Mouse (Mus musculus): ENCODE measurements around the gene Clk2.

DNA sequence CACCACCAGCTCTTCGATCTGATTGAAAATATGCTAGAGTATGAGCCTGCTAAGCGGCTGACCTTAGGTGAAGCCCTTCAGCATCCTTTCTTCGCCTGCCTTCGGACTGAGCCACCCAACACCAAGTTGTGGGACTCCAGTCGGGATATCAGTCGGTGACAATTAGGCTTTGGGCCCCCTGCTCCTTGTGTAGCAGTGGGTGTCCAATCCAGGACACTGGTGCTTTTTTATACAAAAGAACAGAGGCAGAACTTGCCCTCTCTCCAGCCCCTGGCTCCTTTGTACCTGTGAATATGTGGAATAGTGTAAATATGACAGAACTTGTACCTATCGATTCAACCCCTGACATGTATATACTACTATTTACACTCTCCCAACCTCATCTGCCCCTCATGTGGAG is 11.8 kb downstream of the Clk2 start:
- TF ChIP-seq POLR2A (IDR thresholded peaks at IDR 0.05; ENCODE audit: low read depth, low read length) (no peak), CTCF (IDR thresholded peaks at IDR 0.05; ENCODE audit: extremely low read depth, insufficient read length, insufficient replicate concordance, low read depth, low read length) (no peak)
